Mouse (Mus musculus) C2C12 (cell line): ENCODE results near the gene S100a4. TPM values are rescaled to one million over a fixed set of nuclear protein-coding genes. Genes with fewer than 3 reads are reported as not detected.

Source experiments
- H3K27me3 ChIP-seq: one replicate; pipeline ENCODE4 v1.6.1; 2011; ENCODE audit not compliant: control insufficient read depth, insufficient read depth, insufficient read length
- H3K36me3 ChIP-seq: one replicate; pipeline ENCODE4 v1.6.1; 2011; ENCODE audit not compliant: control insufficient read depth, insufficient read depth
- H3K4me3 ChIP-seq: one replicate; pipeline ENCODE4 v1.5.1; 2011; ENCODE audit warnings: mild to moderate bottlenecking, control low read depth; ENCODE audit not compliant: poor library complexity, insufficient read depth, severe bottlenecking
- H3K79me2 ChIP-seq: one replicate; pipeline ENCODE4 v1.6.1; 2011; ENCODE audit not compliant: control insufficient read depth, insufficient read depth
- H3K79me3 ChIP-seq: one replicate; pipeline ENCODE4 v1.6.1; 2011; ENCODE audit warnings: low read depth, control low read depth
- H3ac ChIP-seq: one replicate; pipeline ENCODE3; 2011; ENCODE audit warnings: low read depth; ENCODE audit not compliant: control insufficient read depth, insufficient read length
- CEBPB ChIP-seq: IDR thresholded peaks from one replicate; pipeline ENCODE4 v1.6.1; 2011; ENCODE audit warnings: low read depth, mild to moderate bottlenecking, control low read depth, moderate library complexity
- CTCF ChIP-seq: IDR thresholded peaks from one replicate; pipeline ENCODE4 v1.5.1; 2011; ENCODE audit not compliant: control insufficient read depth, insufficient read depth, insufficient read length
- FOSL1 ChIP-seq: IDR thresholded peaks from one replicate; pipeline ENCODE4 v1.8.0; 2011; ENCODE audit warnings: mild to moderate bottlenecking, low read length; ENCODE audit not compliant: poor library complexity, insufficient read depth, severe bottlenecking
- MAX ChIP-seq: IDR thresholded peaks from one replicate; pipeline ENCODE4 v1.6.1; 2011; ENCODE audit warnings: mild to moderate bottlenecking, control low read depth
- MYOD1 ChIP-seq: IDR thresholded peaks from one replicate; pipeline ENCODE4 v1.6.1; 2011; ENCODE audit warnings: low read depth; ENCODE audit not compliant: control insufficient read depth, insufficient read length
- MYOG ChIP-seq: IDR thresholded peaks from one replicate; pipeline ENCODE4 v1.6.1; 2011; ENCODE audit not compliant: control insufficient read depth, insufficient read length; ENCODE audit errors: extremely low read depth
- USF1 ChIP-seq: IDR thresholded peaks from one replicate; pipeline ENCODE4 v1.6.1; 2011; ENCODE audit warnings: low read depth, mild to moderate bottlenecking, control low read depth, moderate library complexity
- polyA plus RNA-seq: library from polyadenylated mRNA; unstranded; fragments of >200 nt; fragmentation: generic; extraction: Trizol; gene quantifications from one replicate; pipeline ENCODE4 v1.2.1, GENCODE M21; 2012; ENCODE audit warnings: missing spikeins

S100a4 gene
- polyA plus RNA-seq, 1 experiment: 11,980 TPM

- TF ChIP-seq USF1: peak; percentile 82
- TF ChIP-seq CTCF: peak; percentile 78
- no peak for TF ChIP-seq MYOD1
- TF ChIP-seq MAX: peak; percentile 44
- TF ChIP-seq MYOG: no peak
- Histone ChIP-seq H3ac (peak within 1 kb of the TSS; percentile 95), H3K79me3 (peaks cover 29% of the 10 kb centered on the region), H3K79me2 (peaks cover 41% of the 10 kb centered on the region), H3K36me3 (peaks cover 36% of the 10 kb centered on the region), H3K27me3 (no peaks in the 10 kb centered on the region), H3K4me3 (peak within 1 kb of the TSS; percentile 87)
Measured at GRCm38 (mm10) chr3:90612728-90613291, 9.2 kb downstream of the S100a4 start, which contains the start of gene S100a6. Gene S100a6 (plus strand): TSS chr3:90612882.

- Histone ChIP-seq H3K79me2 (peaks cover 41% of the 10 kb centered on the region), H3K27me3 (no peaks in the 10 kb centered on the region), H3K4me3 (peak overlapping the region; percentile 87), H3K79me3 (peaks cover 29% of the 10 kb centered on the region), H3ac (peak overlapping the region; percentile 95), H3K36me3 (peaks cover 39% of the 10 kb centered on the region)
- no peak for TF ChIP-seq MYOD1
- TF ChIP-seq MYOG: no peak
- TF ChIP-seq MAX: no peak
- TF ChIP-seq FOSL1: no peak
- no peak for TF ChIP-seq CTCF
- TF ChIP-seq USF1: no peak
- TF ChIP-seq CEBPB: no peak
Measured at GRCm38 (mm10) chr3:90613461-90614147, 10.0 kb downstream of the S100a4 start.

- Histone ChIP-seq H3K36me3 (peaks cover 39% of the 10 kb centered on the region), H3ac (peak overlapping the region; percentile 95), H3K79me3 (peaks cover 29% of the 10 kb centered on the region), H3K4me3 (peak overlapping the region; percentile 87), H3K27me3 (no peaks in the 10 kb centered on the region), H3K79me2 (peaks cover 41% of the 10 kb centered on the region)
- TF ChIP-seq MAX: no peak
- TF ChIP-seq USF1: no peak
- no peak for TF ChIP-seq CEBPB
- TF ChIP-seq MYOD1: no peak
- TF ChIP-seq FOSL1: no peak
- TF ChIP-seq CTCF: no peak
- TF ChIP-seq MYOG: no peak
Measured at GRCm38 (mm10) chr3:90614148-90614530, 10.6 kb downstream of the S100a4 start.

GRCm38 (mm10) chr3:90614611-90615251 lies 11.2 kb downstream of the S100a4 start:
- H3ac ChIP-seq: peak overlapping the region; percentile 95
- TF ChIP-seq MAX: peak; percentile 33
- TF ChIP-seq CEBPB: peak; percentile 23
- no peak for TF ChIP-seq CTCF
- peak; percentile 38 for TF ChIP-seq USF1
- H3K27me3 ChIP-seq: no peaks in the 10 kb centered on the region
- H3K79me3 ChIP-seq: peaks cover 29% of the 10 kb centered on the region
- H3K36me3 ChIP-seq: peaks cover 43% of the 10 kb centered on the region
- peaks cover 41% of the 10 kb centered on the region for H3K79me2 ChIP-seq
- H3K4me3 ChIP-seq: peak overlapping the region; percentile 87

GRCm38 (mm10) chr3:90615415-90615814 lies 11.8 kb downstream of the S100a4 start:
- peak overlapping the region; percentile 87 for H3K4me3 ChIP-seq
- peaks cover 49% of the 10 kb centered on the region for H3K36me3 ChIP-seq
- TF ChIP-seq FOSL1: no peak
- no peak for TF ChIP-seq MYOD1
- TF ChIP-seq CEBPB: no peak
- no peak for TF ChIP-seq MYOG
- TF ChIP-seq MAX: no peak
- TF ChIP-seq CTCF: peak; percentile 80
- no peak for TF ChIP-seq USF1
- H3K79me2 ChIP-seq: peaks cover 41% of the 10 kb centered on the region
- no peaks in the 10 kb centered on the region for H3K27me3 ChIP-seq
- peak overlapping the region; percentile 95 for H3ac ChIP-seq
- peaks cover 29% of the 10 kb centered on the region for H3K79me3 ChIP-seq

- H3K27me3 ChIP-seq: no peaks in the 10 kb centered on the region
- H3K79me3 ChIP-seq: peaks cover 29% of the 10 kb centered on the region
- no peak overlapping the region for H3ac ChIP-seq
- TF ChIP-seq MAX: no peak
- no peak for TF ChIP-seq USF1
- no peak for TF ChIP-seq MYOD1
- TF ChIP-seq CEBPB: no peak
- TF ChIP-seq MYOG: no peak
- no peak for TF ChIP-seq FOSL1
- TF ChIP-seq CTCF: no peak
- H3K4me3 ChIP-seq: peak overlapping the region; percentile 87
- peaks cover 41% of the 10 kb centered on the region for H3K79me2 ChIP-seq
- H3K36me3 ChIP-seq: peaks cover 50% of the 10 kb centered on the region
Measured at GRCm38 (mm10) chr3:90615911-90616310, 12.3 kb downstream of the S100a4 start.
